Mouse (Mus musculus) liver, embryonic 14.5 days (tissue): ENCODE measurements around the gene Serpinf2.

Source experiments
- CTCF ChIP-seq: IDR thresholded peaks from 2 replicates; pipeline ENCODE4 v1.5.1; 2016; ENCODE audit warnings: antibody characterized with exemption, low read depth, control low read depth
- EP300 ChIP-seq: IDR thresholded peaks from 2 replicates; pipeline ENCODE4 v1.6.1; 2016; ENCODE audit warnings: antibody characterized with exemption, low read depth

- TF ChIP-seq CTCF: no peak
- no peak for TF ChIP-seq EP300
Observed at GRCm38 (mm10) chr11:75424033-75424432, 15.4 kb downstream of the Serpinf2 start.
